Mouse (Mus musculus) right cerebral cortex, postnatal 14 days (tissue): ENCODE measurements around the gene Aff1.

ENCODE experiments used
- DNase-seq: peaks from one replicate; pipeline ENCODE4 v3.0.0; 2022

The Aff1 gene

GRCm38 (mm10) chr5:103727777-103728395 is 35.7 kb downstream of the Aff1 start:
- DNase-seq: no peak

- no peak for DNase-seq
Observed at GRCm38 (mm10) chr5:103729225-103729624, 37.1 kb downstream of the Aff1 start.

- DNase-seq: no peak
Observed at GRCm38 (mm10) chr5:103730142-103730541, 38.0 kb downstream of the Aff1 start.

- DNase-seq: no peak
Observed at GRCm38 (mm10) chr5:103730727-103731126, 38.6 kb downstream of the Aff1 start.

GRCm38 (mm10) chr5:103732581-103732980 is 40.4 kb downstream of the Aff1 start:
- DNase-seq: no peak

GRCm38 (mm10) chr5:103735411-103736112 is 43.4 kb downstream of the Aff1 start:
- DNase-seq: no peak

GRCm38 (mm10) chr5:103736553-103737207 is 44.5 kb downstream of the Aff1 start:
- DNase-seq: no peak

GRCm38 (mm10) chr5:103737208-103738066 is 45.3 kb downstream of the Aff1 start:
- no peak for DNase-seq

- no peak for DNase-seq
Observed at GRCm38 (mm10) chr5:103738509-103738908, 46.3 kb downstream of the Aff1 start.

GRCm38 (mm10) chr5:103739163-103739562 is 47.0 kb downstream of the Aff1 start:
- DNase-seq: no peak

GRCm38 (mm10) chr5:103740093-103740902 is 48.1 kb downstream of the Aff1 start:
- no peak for DNase-seq

GRCm38 (mm10) chr5:103740903-103741246 is 48.7 kb downstream of the Aff1 start:
- DNase-seq: no peak

- no peak for DNase-seq
Observed at GRCm38 (mm10) chr5:103741443-103741842, 49.3 kb downstream of the Aff1 start.

GRCm38 (mm10) chr5:103741992-103742391 is 49.8 kb downstream of the Aff1 start:
- DNase-seq: no peak

- no peak for DNase-seq
Observed at GRCm38 (mm10) chr5:103744531-103744930, 52.4 kb downstream of the Aff1 start.

GRCm38 (mm10) chr5:103745635-103746034 is 53.5 kb downstream of the Aff1 start:
- DNase-seq: no peak

GRCm38 (mm10) chr5:103746561-103747085 is 54.4 kb downstream of the Aff1 start:
- no peak for DNase-seq

- DNase-seq: no peak
Observed at GRCm38 (mm10) chr5:103747098-103747497, 54.9 kb downstream of the Aff1 start.

GRCm38 (mm10) chr5:103748343-103748742 is 56.2 kb downstream of the Aff1 start:
- DNase-seq: no peak

- no peak for DNase-seq
Observed at GRCm38 (mm10) chr5:103749465-103750285, 57.5 kb downstream of the Aff1 start.
